Mouse (Mus musculus): Measurements from ENCODE around the gene Timd2.
"Not testable (repeated sequence)": the region's sequence is repeated elsewhere in the genome, so short reads cannot be mapped to it uniquely, and the experiment has no call there.

Timd2 gene

DNA sequence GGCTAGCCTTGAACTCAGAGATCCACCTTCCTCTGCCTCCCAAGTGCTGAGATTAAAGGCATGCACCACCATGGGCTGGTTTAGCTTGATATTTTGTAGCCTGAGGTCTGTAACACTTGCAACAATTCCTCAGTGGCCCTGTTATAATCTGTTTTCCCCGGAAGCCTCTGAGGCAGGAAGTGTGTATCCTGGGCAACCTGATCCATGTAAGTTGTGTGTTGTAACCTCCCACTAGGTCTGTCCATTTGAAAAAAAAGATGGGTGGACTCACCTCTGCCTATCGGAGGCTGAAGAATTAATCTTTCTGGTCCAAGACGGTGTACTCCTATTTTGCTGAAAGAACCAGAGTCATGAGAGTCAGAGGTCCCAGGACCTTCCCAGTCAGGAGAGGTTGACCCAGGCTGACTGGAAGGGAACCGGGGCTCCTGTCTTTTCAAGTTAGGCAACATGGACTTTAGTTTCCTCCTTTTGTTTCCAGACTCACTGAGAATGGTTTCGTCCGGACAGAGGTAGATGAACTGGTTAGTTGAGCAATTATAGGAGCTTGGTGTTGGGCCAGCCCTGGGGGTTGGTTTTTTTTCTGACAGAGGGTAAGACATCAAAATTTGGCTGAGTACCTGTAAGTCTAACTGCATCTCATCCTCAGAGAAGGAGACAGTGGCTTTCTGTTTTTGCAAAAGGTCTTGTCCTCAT is at the start of gene Timd2:
Timd2 (minus strand) TSS at position 398 of the 693 bp plus-strand sequence.
- no peak for DNase-seq (ENCODE audit: low spot score in 2 of 2)

GRCm38 (mm10) chr11:46755714-46756113 is 48.9 kb upstream of the Timd2 start:
- DNase-seq (ENCODE audit: low spot score in 2 of 2) = not testable (repeated sequence)

DNA sequence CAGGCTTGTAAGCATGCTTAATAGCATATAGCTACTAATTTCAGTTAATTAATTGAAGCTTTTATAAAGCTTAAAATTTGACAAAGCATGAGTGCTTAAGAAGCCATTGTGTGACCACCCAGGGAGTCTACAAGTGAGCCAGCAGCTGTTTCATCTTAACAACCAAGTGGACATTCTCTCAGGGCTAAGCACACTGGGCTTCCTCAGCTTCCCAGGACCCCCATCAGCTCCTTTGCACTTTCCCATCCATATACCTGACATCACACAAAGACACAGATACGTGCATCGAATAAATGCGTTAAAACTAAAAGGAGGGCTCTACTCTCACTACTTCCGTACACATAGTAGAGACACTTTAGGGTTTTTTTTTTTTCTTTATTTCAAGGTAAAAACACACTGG is 47.8 kb upstream of the Timd2 start:
- DNase-seq (ENCODE audit: low spot score in 2 of 2) = no peak

GRCm38 (mm10) chr11:46753662-46754061 is 46.8 kb upstream of the Timd2 start:
- no peak for DNase-seq (ENCODE audit: low spot score in 2 of 2)

DNA sequence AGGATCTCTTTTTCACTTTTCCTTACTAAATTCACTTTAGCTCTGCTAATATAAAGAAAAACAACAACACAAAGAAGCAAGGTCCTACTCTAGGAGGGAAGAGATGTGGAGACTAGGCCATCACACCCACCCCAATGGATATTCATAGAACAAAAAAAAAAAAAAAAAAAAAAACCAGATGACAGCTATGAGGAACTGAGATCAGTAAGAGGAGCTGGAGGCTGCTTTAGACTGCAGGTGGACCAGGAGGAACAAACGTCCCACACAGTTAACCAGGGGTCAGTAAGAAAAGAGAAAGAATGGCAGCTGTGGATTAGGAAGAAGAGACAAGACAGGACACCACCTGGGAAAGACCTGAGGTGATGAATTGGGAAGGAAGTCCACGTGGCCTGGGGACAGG is 41.1 kb upstream of the Timd2 start:
- no peak for DNase-seq (ENCODE audit: low spot score in 2 of 2)

DNA sequence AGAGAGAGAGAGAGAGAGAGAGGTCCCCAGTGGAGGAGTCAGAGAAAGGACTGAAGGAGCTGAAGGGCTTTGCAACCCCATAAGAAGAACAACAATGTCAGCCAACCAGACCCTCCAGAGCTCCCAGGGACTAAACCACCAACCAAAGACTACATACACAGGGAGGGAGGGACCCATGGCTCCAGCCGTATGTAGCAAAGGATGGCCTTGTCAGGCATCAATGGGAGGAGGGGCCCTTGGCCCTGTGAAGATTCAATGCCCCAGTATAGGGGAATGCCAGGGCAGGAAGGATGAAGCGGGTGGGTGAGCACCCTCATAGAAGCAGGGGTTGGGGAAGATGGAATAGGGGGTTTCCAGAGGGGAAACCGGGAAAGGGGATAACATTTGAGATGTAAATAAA is 34.9 kb upstream of the Timd2 start:
- DNase-seq (ENCODE audit: low spot score in 2 of 2) = no peak

GRCm38 (mm10) chr11:46740886-46741285 is 34.0 kb upstream of the Timd2 start:
- no peak for DNase-seq (ENCODE audit: low spot score in 2 of 2)

- no peak for DNase-seq (ENCODE audit: low spot score in 2 of 2)
These were observed 32.6 kb upstream of the Timd2 start for GRCm38 (mm10) chr11:46739501-46739900.

DNA sequence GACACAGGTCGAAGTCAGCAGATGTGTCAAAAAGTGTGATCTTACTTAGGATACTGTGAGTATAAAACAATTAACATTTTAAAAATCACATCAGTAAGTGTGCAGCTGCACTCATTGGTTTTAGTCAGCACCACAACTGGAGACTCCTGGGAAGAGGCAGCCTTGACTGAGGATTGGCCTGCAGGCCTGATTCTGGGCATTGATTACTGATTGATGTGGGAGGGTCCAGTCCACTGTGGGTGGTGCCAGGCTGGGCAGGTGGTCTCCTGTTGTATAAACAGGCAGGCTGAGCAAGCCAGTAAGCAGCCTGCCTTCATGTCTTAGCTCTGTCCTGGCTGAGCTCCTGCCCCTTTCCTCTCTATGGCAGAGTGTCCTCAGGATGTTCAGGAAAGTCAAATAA is 28.2 kb upstream of the Timd2 start, which contains the start of gene Havcr1:
Havcr1 (plus strand) TSS at position 5 of the 400 bp plus-strand sequence.
- DNase-seq (ENCODE audit: low spot score in 2 of 2) = not testable (repeated sequence)

GRCm38 (mm10) chr11:46734617-46735016 is 27.8 kb upstream of the Timd2 start:
- no peak for DNase-seq (ENCODE audit: low spot score in 2 of 2)

GRCm38 (mm10) chr11:46733242-46733789 is 26.5 kb upstream of the Timd2 start:
- peak; percentile 9 for DNase-seq (ENCODE audit: low spot score in 2 of 2)

DNA sequence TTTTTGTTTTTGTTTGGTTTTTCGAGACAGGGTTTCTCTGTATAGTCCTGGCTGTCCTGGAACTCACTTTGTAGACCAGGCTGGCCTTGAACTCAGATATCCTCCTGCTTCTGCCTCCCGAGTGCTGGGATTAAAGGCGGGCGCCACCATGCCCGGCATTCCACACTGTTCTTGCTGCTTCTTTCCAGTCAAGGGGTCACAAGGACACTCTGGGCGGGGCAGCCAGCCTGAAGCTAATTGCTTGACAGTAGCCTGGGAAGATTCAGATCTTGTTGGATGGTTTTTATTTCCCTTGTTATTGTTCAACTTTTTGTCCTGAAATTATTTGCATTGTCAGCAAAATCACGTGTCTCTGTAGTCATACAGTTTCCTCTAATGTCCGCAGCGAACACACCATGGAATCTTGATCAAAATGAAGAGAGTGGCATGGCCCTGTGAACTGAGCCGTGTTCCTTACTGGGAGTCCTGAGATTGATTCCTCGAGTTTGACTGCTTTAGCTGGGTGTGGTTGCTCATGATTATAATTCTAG is 24.7 kb upstream of the Timd2 start:
- no peak for DNase-seq (ENCODE audit: low spot score in 2 of 2)

DNA sequence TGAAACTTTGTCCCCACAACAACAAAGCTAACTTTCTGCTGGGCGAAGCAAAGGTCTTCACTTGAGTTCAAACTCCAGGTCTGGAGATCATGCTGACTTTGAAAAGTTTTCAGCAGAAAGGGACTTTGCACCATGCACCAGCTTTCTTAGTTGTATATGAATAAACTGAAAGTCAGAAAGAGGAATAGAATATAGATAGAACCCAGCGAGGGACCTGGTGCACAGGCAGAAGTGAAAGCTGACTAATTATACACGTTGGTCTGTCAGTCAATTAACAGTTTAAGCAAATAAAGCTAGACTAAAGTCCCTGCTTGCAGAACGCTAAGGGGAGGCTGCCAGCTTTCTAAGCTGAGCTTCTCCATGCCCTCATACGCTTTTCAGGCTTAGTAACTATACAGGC is 8.0 kb downstream of the Timd2 start:
- no peak for DNase-seq (ENCODE audit: low spot score in 2 of 2)

DNA sequence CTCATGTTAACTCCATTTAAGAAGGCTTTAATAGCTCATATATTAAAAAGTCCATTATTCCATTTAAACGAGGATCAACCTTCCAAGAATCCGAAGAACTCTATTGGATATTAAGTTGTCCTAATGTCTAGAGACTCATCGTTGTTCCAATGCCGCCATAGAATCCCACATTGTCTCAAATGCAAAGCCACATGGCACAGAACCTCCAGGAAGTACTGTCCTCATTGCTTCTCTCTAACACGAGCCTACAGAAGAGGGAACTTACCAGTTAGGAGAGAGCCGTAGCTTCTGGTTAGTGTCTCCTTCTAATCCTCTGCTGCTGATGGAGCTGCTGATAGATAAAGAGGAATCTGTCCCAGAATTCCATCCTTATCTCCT is 8.6 kb downstream of the Timd2 start:
- DNase-seq (ENCODE audit: low spot score in 2 of 2) = no peak

GRCm38 (mm10) chr11:46697433-46698277 is 9.2 kb downstream of the Timd2 start:
- DNase-seq (ENCODE audit: low spot score in 2 of 2) = no peak

DNA sequence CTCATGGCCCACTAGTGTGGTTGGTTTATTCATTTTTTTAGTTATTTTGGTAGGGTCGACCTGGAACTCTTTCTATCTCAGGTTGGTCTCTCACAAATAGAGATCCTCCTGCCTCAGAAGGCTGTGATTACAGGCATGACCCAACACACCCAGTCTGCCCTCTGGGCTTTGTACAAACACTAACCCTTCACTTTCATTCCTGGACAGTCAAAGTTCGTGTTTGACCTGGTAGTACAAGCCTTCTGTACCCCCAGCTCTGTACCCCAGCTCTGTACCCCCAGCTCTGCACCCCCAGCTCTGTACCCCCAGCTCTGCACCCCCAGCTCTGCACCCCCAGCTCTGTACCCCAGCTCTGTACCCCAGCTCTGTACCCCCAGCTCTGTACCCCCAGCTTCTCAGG is 11.0 kb downstream of the Timd2 start:
- not testable (repeated sequence) for DNase-seq (ENCODE audit: low spot score in 2 of 2)

DNA sequence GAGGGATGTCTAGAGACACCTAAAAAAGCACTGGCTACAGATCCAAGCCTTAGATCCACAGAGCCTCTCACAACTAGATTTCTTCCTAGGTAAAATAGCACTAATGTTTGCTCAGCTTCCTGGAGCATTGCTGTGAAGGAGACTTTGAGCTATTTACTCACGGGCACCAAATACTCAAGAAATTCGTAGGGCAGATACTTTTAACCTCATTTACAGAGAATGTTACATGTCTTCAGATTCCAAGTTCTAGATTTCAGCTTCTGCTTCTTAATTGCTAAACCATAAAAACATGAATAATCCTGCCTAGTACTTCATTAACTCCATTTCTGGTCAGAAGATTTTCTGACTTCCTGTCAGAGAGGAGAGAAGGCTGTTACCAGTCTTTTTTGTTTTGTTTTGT is 16.7 kb downstream of the Timd2 start:
- no peak for DNase-seq (ENCODE audit: low spot score in 2 of 2)

DNA sequence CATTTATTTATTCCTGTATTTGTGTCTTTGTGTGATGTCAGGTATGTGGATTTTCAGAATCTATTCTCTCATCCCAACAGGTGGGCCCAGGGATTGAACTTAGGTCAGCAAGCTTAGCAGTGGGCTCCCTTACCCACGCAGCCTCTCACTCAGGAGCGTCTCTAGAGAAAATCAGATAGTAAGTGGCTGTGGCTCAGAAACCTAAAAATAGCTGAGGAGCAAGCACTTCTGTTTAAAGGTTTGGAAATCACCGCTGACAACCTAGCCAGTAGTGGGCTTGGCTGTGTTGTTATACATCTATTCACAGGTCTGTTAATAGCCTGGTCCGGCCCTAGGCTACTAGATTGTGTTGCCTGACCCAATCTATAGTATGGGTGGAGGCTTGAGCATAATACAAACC is 23.1 kb downstream of the Timd2 start:
- DNase-seq (ENCODE audit: low spot score in 2 of 2) = no peak

- DNase-seq (ENCODE audit: low spot score in 2 of 2) = no peak
These were observed 24.0 kb downstream of the Timd2 start for GRCm38 (mm10) chr11:46682842-46683241.

DNA sequence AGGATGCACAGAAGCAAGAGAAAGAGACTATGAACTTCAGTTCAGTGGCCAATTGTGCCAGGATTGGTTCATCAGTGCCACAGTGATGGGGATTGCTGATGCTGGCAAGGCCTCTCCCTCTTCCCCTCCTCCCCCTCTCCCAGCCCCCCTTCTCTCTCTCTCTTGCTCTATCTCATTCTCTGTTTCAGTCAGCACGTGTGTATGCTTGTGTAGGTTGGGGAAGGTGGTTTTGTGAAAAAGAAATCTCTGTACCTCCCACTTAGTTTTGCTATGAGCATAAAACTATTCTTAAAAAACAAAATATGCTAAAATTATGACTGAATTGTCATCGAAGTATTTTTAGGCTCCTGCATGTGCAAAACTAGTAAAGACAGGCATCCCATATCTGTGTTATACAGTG is 38.9 kb downstream of the Timd2 start:
- DNase-seq (ENCODE audit: low spot score in 2 of 2) = no peak

DNA sequence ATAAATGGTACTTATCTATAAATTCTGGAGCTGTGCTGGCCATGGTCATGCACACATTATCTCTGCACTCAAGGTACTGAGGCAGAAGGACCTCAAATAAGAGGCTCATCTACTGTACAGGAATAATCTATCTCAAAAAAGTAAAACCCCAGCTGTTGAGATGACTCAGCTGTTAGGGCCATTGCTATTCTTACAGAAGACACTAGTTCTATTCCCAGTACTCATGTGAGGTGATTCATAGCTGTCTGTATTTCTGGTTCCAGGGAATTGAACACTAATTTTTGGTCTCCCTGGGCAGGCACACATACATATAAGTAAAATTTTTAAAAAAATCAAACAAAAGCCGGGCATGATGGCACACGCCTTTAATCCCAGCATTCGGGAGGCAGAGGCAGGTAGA is 39.8 kb downstream of the Timd2 start:
- DNase-seq (ENCODE audit: low spot score in 2 of 2) = no peak

Data from frontal cortex, postnatal 14 days (tissue).